Mouse (Mus musculus): ENCODE results near the gene Usp6nl.

The Usp6nl gene

GRCm38 (mm10) chr2:6331324-6332137 is 9.1 kb downstream of the Usp6nl start:
- no peak for DNase-seq (ENCODE audit: low read depth, low spot score)

- no peak for DNase-seq (ENCODE audit: low read depth, low spot score)
Observed at GRCm38 (mm10) chr2:6333570-6333969, 11.1 kb downstream of the Usp6nl start.

- DNase-seq (ENCODE audit: low read depth, low spot score) = no peak
Observed at GRCm38 (mm10) chr2:6334011-6334410, 11.5 kb downstream of the Usp6nl start.

GRCm38 (mm10) chr2:6335032-6335735 is 12.7 kb downstream of the Usp6nl start:
- no peak for DNase-seq (ENCODE audit: low read depth, low spot score)

- no peak for DNase-seq (ENCODE audit: low read depth, low spot score)
Observed at GRCm38 (mm10) chr2:6336013-6336412, 13.5 kb downstream of the Usp6nl start.

- DNase-seq (ENCODE audit: low read depth, low spot score) = no peak
Observed at GRCm38 (mm10) chr2:6336649-6337048, 14.2 kb downstream of the Usp6nl start.

GRCm38 (mm10) chr2:6337436-6337835 is 15.0 kb downstream of the Usp6nl start:
- DNase-seq (ENCODE audit: low read depth, low spot score) = no peak

- no peak for DNase-seq (ENCODE audit: low read depth, low spot score)
Observed at GRCm38 (mm10) chr2:6338031-6338629, 15.7 kb downstream of the Usp6nl start.

GRCm38 (mm10) chr2:6340439-6340838 is 18.0 kb downstream of the Usp6nl start:
- DNase-seq (ENCODE audit: low read depth, low spot score) = peak; percentile 50

GRCm38 (mm10) chr2:6341496-6341895 is 19.0 kb downstream of the Usp6nl start:
- no peak for DNase-seq (ENCODE audit: low read depth, low spot score)

- DNase-seq (ENCODE audit: low read depth, low spot score) = peak; percentile 66
Observed at GRCm38 (mm10) chr2:6349256-6350092, 27.0 kb downstream of the Usp6nl start.

GRCm38 (mm10) chr2:6350164-6350563 is 27.7 kb downstream of the Usp6nl start:
- no peak for DNase-seq (ENCODE audit: low read depth, low spot score)

GRCm38 (mm10) chr2:6350931-6351695 is 28.6 kb downstream of the Usp6nl start:
- DNase-seq (ENCODE audit: low read depth, low spot score) = no peak

GRCm38 (mm10) chr2:6352541-6352971 is 30.1 kb downstream of the Usp6nl start:
- peak; percentile 66 for DNase-seq (ENCODE audit: low read depth, low spot score)

GRCm38 (mm10) chr2:6353060-6353459 is 30.6 kb downstream of the Usp6nl start:
- no peak for DNase-seq (ENCODE audit: low read depth, low spot score)

- no peak for DNase-seq (ENCODE audit: low read depth, low spot score)
Observed at GRCm38 (mm10) chr2:6357306-6357705, 34.8 kb downstream of the Usp6nl start.

GRCm38 (mm10) chr2:6359645-6360044 is 37.2 kb downstream of the Usp6nl start:
- DNase-seq (ENCODE audit: low read depth, low spot score) = no peak

GRCm38 (mm10) chr2:6363126-6363525 is 40.7 kb downstream of the Usp6nl start:
- no peak for DNase-seq (ENCODE audit: low read depth, low spot score)

- no peak for DNase-seq (ENCODE audit: low read depth, low spot score)
Observed at GRCm38 (mm10) chr2:6363922-6364321, 41.5 kb downstream of the Usp6nl start.

- peak; percentile 64 for DNase-seq (ENCODE audit: low read depth, low spot score)
Observed at GRCm38 (mm10) chr2:6366521-6366928, 44.1 kb downstream of the Usp6nl start.

- peak; percentile 46 for DNase-seq (ENCODE audit: low read depth, low spot score)
Observed at GRCm38 (mm10) chr2:6366973-6367372, 44.5 kb downstream of the Usp6nl start.

Data from brain, adult 2 months (tissue).